Comparison of ENCODE assay signal across 18 mouse cellular contexts in the genomic region with DNA sequence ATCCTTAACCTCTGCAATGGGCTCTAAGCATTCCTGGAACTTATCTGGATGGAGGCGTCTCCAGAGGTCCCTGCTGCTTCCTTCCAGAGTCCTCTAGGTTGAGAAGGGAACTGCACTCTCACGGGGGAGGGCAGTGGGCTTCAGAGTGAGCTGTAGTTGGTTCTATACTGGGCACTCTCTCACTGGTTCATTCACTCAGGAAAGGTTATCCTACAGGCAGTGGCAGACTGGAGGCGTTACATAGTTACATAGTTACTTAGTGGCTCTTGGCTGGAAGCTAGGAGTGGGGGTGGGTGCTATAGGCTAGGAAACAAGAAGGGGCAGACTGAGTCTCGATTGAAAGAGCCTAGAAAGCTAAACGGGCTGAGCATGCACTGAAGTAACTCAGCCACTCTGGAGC. TPM values are rescaled to one million over a fixed set of nuclear protein-coding genes. Genes with fewer than 3 reads are reported as not detected.
A peak's percentile ranks its signal among the peaks of the same experiment; 100 is the strongest.
DNase-seq lines count a peak whose midpoint lies in the region; TF ChIP-seq lines count a peak whose summit lies in the region.
"Had no signal": no experiment of that assay in that cellular context is flagged by ENCODE, and none has a peak within 500 bp of the region (broad histone marks: within the 10 kb centered on the region; RNA-seq: fewer than 3 reads in every experiment).

No protein-coding gene starts in this region.

- peak; percentile 44 to 47 for DNase-seq in frontal cortex, postnatal 36 days (ENCODE audit: low spot score in 2 of 2)
- no peak for DNase-seq in frontal cortex, postnatal 10 days (ENCODE audit: low spot score in 2 of 2)
- DNase-seq in left cerebral cortex, adult 2 months (ENCODE audit: extremely low spot score in 1 of 2, low spot score in 2 of 2): peak; percentile 20 to 28
- DNase-seq in left cerebral cortex, postnatal 4 days: no peak
- DNase-seq in 3T3-L1 (ENCODE audit: low read depth, low spot score): peak; percentile 7
- peak; percentile 30 for DNase-seq in right cerebral cortex, postnatal 25 days
- DNase-seq in T-cell, adult 2 months (ENCODE audit: low spot score): no peak
- DNase-seq in cerebellum, adult 9-11 months: no peak
- DNase-seq: adrenal gland, adult 2 months; cerebellum, adult 18-20 months; heart, adult 18-20 months; thymus, postnatal 14 days had no signal

- intact Hi-C loops in left cerebral cortex, adult 2 months (cut with DNase I): no loop called here
- intact Hi-C loops in left cerebral cortex, postnatal 4 days (cut with DNase I): no loop called here

- no peak overlapping the region for H3K4me3 ChIP-seq in left cerebral cortex, adult 2 months
- H3K4me3 ChIP-seq: embryonic facial prominence, embryonic 13.5 days; hindbrain, embryonic 12.5 days; limb, embryonic 13.5 days; liver, embryonic 15.5 days; midbrain, embryonic 12.5 days; myocyte had no signal

- peak; percentile 18 for TF ChIP-seq CTCF in left cerebral cortex, adult 2 months (IDR thresholded peaks at IDR 0.05)

- no peak overlapping the region for H3K27ac ChIP-seq in left cerebral cortex, adult 2 months
- H3K27ac ChIP-seq: embryonic facial prominence, embryonic 13.5 days; hindbrain, embryonic 12.5 days; limb, embryonic 13.5 days; liver, embryonic 15.5 days; midbrain, embryonic 12.5 days had no signal

RNA-seq across cellular contexts. Expression of gene Wnt4, which starts 26.4 kb away (rescaled TPM):
- total RNA-seq in left cerebral cortex, adult 2 months (2021): 10 to 100 TPM; 13.1 to 14.1 TPM
- 1 to 10 TPM; 7.5 to 7.7 TPM for total RNA-seq in left cerebral cortex, postnatal 4 days (2021)

Comparison
In these comparisons a context has a peak if more than half of its experiments do, and no peak if none do; other contexts are left out.
1. DNase-seq: peak in frontal cortex, postnatal 36 days (2 of 2), left cerebral cortex, adult 2 months (2 of 2), 3T3-L1 (single experiment) and right cerebral cortex, postnatal 25 days (single experiment); none in frontal cortex, postnatal 10 days (0 of 2), left cerebral cortex, postnatal 4 days (single experiment), T-cell, adult 2 months (single experiment) and cerebellum, adult 9-11 months (single experiment).